Mouse (Mus musculus): ENCODE measurements around the gene Stk39.

DNA sequence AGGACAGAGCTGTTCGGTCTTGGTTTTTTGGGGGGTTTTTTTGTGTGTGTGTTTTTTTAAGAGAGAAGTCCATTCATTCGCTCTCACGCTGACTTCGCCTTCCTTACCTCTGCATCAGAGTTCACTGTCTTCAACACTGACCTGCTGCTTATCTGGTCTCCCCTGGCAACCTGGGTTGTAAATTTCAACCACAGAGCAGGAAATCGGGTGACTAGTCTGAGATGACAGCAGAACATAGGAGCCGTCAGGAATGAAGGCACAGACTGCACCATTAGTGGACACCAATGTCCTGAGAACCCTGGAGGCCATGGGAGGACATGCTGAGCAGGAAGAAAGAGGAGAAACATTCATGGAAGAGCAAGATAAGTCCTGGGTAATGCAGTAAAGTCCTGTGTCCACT lies 51.1 kb downstream of the Stk39 start:
- TF ChIP-seq EP300 (IDR thresholded peaks at IDR 0.05; ENCODE audit: low read depth) = no peak
- TF ChIP-seq CTCF (IDR thresholded peaks at IDR 0.05; ENCODE audit: low read depth) = no peak

All from liver, embryonic 14.5 days (tissue).